Mouse (Mus musculus): Measurements from ENCODE around the gene Pdpr. TPM values are rescaled to one million over a fixed set of nuclear protein-coding genes. Genes with fewer than 3 reads are reported as not detected.

The Pdpr gene
- polyA plus RNA-seq (2016; fragmentation: Nextera tagmentation; extraction: Ambion mirVana), result 14.4 TPM in 2 replicates

- Histone ChIP-seq H3K4me1 (peaks cover 9% of the 10 kb centered on the region), H3K4me2 (peak within 1 kb of the TSS; percentile 81), H3K4me3 (replicated peaks) (peak within 1 kb of the TSS; percentile 63), H3K36me3 (replicated peaks) (no peaks in the 10 kb centered on the region), H3K27me3 (no peaks in the 10 kb centered on the region), H3K9me3 (no peaks in the 10 kb centered on the region), H3K9ac (peak within 1 kb of the TSS; percentile 69), H3K27ac (no peak within 1 kb of the TSS)
- ATAC-seq (ENCODE audit: low FRiP score), result peak; percentile 93
- 6% methylated on average over 64 of the region's 72 CpGs for WGBS
Observed at GRCm38 (mm10) chr8:111093865-111094718, at the start of gene Pdpr. Gene Pdpr (plus strand): TSS chr8:111094630.

- Histone ChIP-seq H3K9ac (no peak overlapping the region), H3K9me3 (no peaks in the 10 kb centered on the region), H3K4me3 (replicated peaks) (no peak overlapping the region), H3K27me3 (no peaks in the 10 kb centered on the region), H3K4me2 (no peak overlapping the region), H3K27ac (no peak overlapping the region), H3K36me3 (replicated peaks) (peaks cover 99% of the 10 kb centered on the region), H3K4me1 (no peaks in the 10 kb centered on the region)
- WGBS, result 95% methylated on average over 2 of the region's 2 CpGs
- ATAC-seq (ENCODE audit: low FRiP score), result no peak
Observed at GRCm38 (mm10) chr8:111048694-111049093, 45.7 kb upstream of the Pdpr start.

- no peak overlapping the region for H3K4me2 ChIP-seq
- no peaks in the 10 kb centered on the region for H3K9me3 ChIP-seq
- H3K27me3 ChIP-seq, result no peaks in the 10 kb centered on the region
- WGBS, result 95% methylated on average over 7 of the region's 7 CpGs
- peaks cover 99% of the 10 kb centered on the region for H3K36me3 ChIP-seq (replicated peaks)
- no peak overlapping the region for H3K4me3 ChIP-seq (replicated peaks)
- H3K4me1 ChIP-seq, result no peaks in the 10 kb centered on the region
- H3K27ac ChIP-seq, result no peak overlapping the region
- no peak overlapping the region for H3K9ac ChIP-seq
- no peak for ATAC-seq (ENCODE audit: low FRiP score)
Observed at GRCm38 (mm10) chr8:111049106-111049505, 45.3 kb upstream of the Pdpr start.

GRCm38 (mm10) chr8:111053827-111054518 is 40.5 kb upstream of the Pdpr start:
- Histone ChIP-seq H3K27ac (no peak overlapping the region), H3K4me3 (replicated peaks) (no peak overlapping the region), H3K36me3 (replicated peaks) (peaks cover 79% of the 10 kb centered on the region), H3K27me3 (no peaks in the 10 kb centered on the region), H3K4me2 (no peak overlapping the region), H3K9ac (no peak overlapping the region), H3K9me3 (no peaks in the 10 kb centered on the region), H3K4me1 (peaks cover 13% of the 10 kb centered on the region)
- no peak for ATAC-seq (ENCODE audit: low FRiP score)
- 93% methylated on average over 12 of the region's 12 CpGs for WGBS

- no peaks in the 10 kb centered on the region for H3K27me3 ChIP-seq
- H3K27ac ChIP-seq, result no peak overlapping the region
- peaks cover 13% of the 10 kb centered on the region for H3K4me1 ChIP-seq
- H3K4me3 ChIP-seq (replicated peaks), result no peak overlapping the region
- H3K9me3 ChIP-seq, result no peaks in the 10 kb centered on the region
- 89% methylated on average over 17 of the region's 17 CpGs for WGBS
- H3K36me3 ChIP-seq (replicated peaks), result peaks cover 67% of the 10 kb centered on the region
- no peak overlapping the region for H3K4me2 ChIP-seq
- no peak overlapping the region for H3K9ac ChIP-seq
- no peak for ATAC-seq (ENCODE audit: low FRiP score)
Observed at GRCm38 (mm10) chr8:111055031-111055634, 39.3 kb upstream of the Pdpr start.

GRCm38 (mm10) chr8:111055661-111056060 is 38.8 kb upstream of the Pdpr start:
- Histone ChIP-seq H3K36me3 (replicated peaks) (peaks cover 62% of the 10 kb centered on the region), H3K9ac (no peak overlapping the region), H3K4me2 (no peak overlapping the region), H3K27ac (no peak overlapping the region), H3K4me3 (replicated peaks) (peak overlapping the region; percentile 99), H3K4me1 (peaks cover 13% of the 10 kb centered on the region), H3K9me3 (no peaks in the 10 kb centered on the region), H3K27me3 (no peaks in the 10 kb centered on the region; the same call in 1 of the 2 replicates)
- 73% methylated on average over 2 of the region's 2 CpGs for WGBS
- ATAC-seq (ENCODE audit: low FRiP score), result peak; percentile 40; the same call in 1 of the 2 replicates

- no peaks in the 10 kb centered on the region for H3K9me3 ChIP-seq
- peak within 1 kb of the TSS; percentile 80 for H3K27ac ChIP-seq
- H3K4me1 ChIP-seq, result peaks cover 17% of the 10 kb centered on the region
- under 1% methylated on average over 68 of the region's 68 CpGs for WGBS
- peak within 1 kb of the TSS; percentile 99 for H3K4me3 ChIP-seq (replicated peaks)
- no peaks in the 10 kb centered on the region; the same call in 1 of the 2 replicates for H3K27me3 ChIP-seq
- ATAC-seq (ENCODE audit: low FRiP score), result peak; percentile 94
- peak within 1 kb of the TSS; percentile 99 for H3K4me2 ChIP-seq
- H3K9ac ChIP-seq, result peak within 1 kb of the TSS; percentile 94
- H3K36me3 ChIP-seq (replicated peaks), result peaks cover 56% of the 10 kb centered on the region
Observed at GRCm38 (mm10) chr8:111056158-111056663, 38.2 kb upstream of the Pdpr start, which contains the start of gene Exosc6. Gene Exosc6 (plus strand): TSS chr8:111056339.

- Histone ChIP-seq H3K4me2 (peak overlapping the region; percentile 99), H3K9ac (peak overlapping the region; percentile 94), H3K4me1 (peaks cover 21% of the 10 kb centered on the region), H3K4me3 (replicated peaks) (peak overlapping the region; percentile 99), H3K36me3 (replicated peaks) (peaks cover 51% of the 10 kb centered on the region), H3K27me3 (no peaks in the 10 kb centered on the region; the same call in 1 of the 2 replicates), H3K9me3 (no peaks in the 10 kb centered on the region), H3K27ac (peak overlapping the region; percentile 80)
- WGBS, result 1% methylated on average over 63 of the region's 63 CpGs
- ATAC-seq (ENCODE audit: low FRiP score), result peak; percentile 59
Observed at GRCm38 (mm10) chr8:111056691-111057293, 37.6 kb upstream of the Pdpr start.

GRCm38 (mm10) chr8:111058946-111059572 is 35.4 kb upstream of the Pdpr start:
- ATAC-seq (ENCODE audit: low FRiP score), result no peak
- no peaks in the 10 kb centered on the region; the same call in 1 of the 2 replicates for H3K27me3 ChIP-seq
- WGBS, result 68% methylated on average over 2 of the region's 2 CpGs
- H3K9ac ChIP-seq, result no peak overlapping the region
- H3K4me3 ChIP-seq (replicated peaks), result no peak overlapping the region
- H3K27ac ChIP-seq, result no peak overlapping the region
- H3K4me2 ChIP-seq, result no peak overlapping the region
- no peaks in the 10 kb centered on the region for H3K9me3 ChIP-seq
- H3K36me3 ChIP-seq (replicated peaks), result peaks cover 28% of the 10 kb centered on the region
- H3K4me1 ChIP-seq, result peaks cover 23% of the 10 kb centered on the region

GRCm38 (mm10) chr8:111061688-111062071 is 32.8 kb upstream of the Pdpr start:
- H3K4me1 ChIP-seq, result peaks cover 23% of the 10 kb centered on the region
- peaks cover 10% of the 10 kb centered on the region; the same call in 1 of the 2 replicates for H3K36me3 ChIP-seq (replicated peaks)
- H3K27me3 ChIP-seq, result peaks cover 5% of the 10 kb centered on the region; the same call in 1 of the 2 replicates
- peak overlapping the region; percentile 65 for H3K9ac ChIP-seq
- no peaks in the 10 kb centered on the region for H3K9me3 ChIP-seq
- H3K4me3 ChIP-seq (replicated peaks), result peak overlapping the region; percentile 58
- peak overlapping the region; percentile 84 for H3K27ac ChIP-seq
- under 1% methylated on average over 14 of the region's 14 CpGs for WGBS
- ATAC-seq (ENCODE audit: low FRiP score), result 0 out of 2 replicates have a peak, but pooled peaks have one; percentile 2
- H3K4me2 ChIP-seq, result peak overlapping the region; percentile 71

- H3K4me3 ChIP-seq (replicated peaks), result peak overlapping the region; percentile 58
- peak overlapping the region; percentile 65 for H3K9ac ChIP-seq
- WGBS, result under 1% methylated on average over 27 of the region's 27 CpGs
- H3K27me3 ChIP-seq, result peaks cover 5% of the 10 kb centered on the region; the same call in 1 of the 2 replicates
- H3K4me1 ChIP-seq, result peaks cover 17% of the 10 kb centered on the region
- H3K27ac ChIP-seq, result peak overlapping the region; percentile 84
- peaks cover 10% of the 10 kb centered on the region; the same call in 1 of the 2 replicates for H3K36me3 ChIP-seq (replicated peaks)
- peak; percentile 87 for ATAC-seq (ENCODE audit: low FRiP score)
- no peaks in the 10 kb centered on the region for H3K9me3 ChIP-seq
- H3K4me2 ChIP-seq, result peak overlapping the region; percentile 71
Observed at GRCm38 (mm10) chr8:111062072-111062757, 32.2 kb upstream of the Pdpr start.
